Mouse (Mus musculus): ENCODE measurements around the gene Gm28051. TPM values are rescaled to one million over a fixed set of nuclear protein-coding genes. Genes with fewer than 3 reads are reported as not detected.

Gm28051 gene
- total RNA-seq, 2 experiments from 2014 or later = not detected

DNA sequence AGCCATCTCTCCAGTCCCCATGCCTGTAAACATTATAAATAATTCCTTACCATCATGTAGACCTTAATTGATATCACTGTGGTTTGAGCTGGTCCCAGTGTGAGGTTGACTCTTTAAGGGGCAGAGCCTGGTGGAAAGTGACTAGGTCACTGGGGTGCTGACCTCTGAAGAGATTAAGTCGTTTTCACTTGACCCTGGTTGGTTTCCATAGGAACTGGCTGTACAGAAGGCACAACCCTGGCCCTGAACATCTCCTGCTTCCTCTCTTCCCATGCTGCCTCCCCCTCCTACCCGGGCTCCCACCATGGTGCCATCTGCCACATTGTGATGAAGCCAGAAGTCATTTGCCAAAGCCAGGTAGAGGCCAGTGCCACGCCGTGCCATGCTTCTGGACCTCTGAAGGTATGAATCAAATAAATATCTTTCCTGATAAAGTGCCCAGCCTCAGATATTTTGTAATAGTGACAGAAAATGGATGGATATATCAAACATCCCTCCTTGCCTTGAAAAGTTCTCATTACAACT lies 46.7 kb downstream of the Gm28051 start:
- ATAC-seq (replicated peaks; ENCODE audit: low FRiP score, poor library complexity, severe bottlenecking) = no peak

DNA sequence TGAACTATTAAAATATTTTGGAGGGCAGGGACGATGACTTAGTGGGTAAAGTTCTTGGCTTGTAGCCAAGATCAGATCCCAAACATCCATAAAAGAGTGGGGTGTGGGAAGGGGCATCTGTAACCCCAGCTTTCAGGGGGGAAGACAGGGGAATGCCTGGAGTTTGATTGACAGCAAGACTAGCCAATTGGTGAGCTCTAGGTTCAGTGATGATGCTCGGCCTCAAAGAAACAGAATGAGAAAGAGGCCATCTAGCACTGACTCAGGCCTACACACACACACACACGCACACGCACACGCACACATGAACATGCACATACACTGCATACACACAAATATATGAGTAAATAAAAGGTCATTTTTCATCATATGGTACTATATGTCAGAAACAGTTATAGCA lies 47.7 kb downstream of the Gm28051 start:
- no peak for ATAC-seq (replicated peaks; ENCODE audit: low FRiP score, poor library complexity, severe bottlenecking)

DNA sequence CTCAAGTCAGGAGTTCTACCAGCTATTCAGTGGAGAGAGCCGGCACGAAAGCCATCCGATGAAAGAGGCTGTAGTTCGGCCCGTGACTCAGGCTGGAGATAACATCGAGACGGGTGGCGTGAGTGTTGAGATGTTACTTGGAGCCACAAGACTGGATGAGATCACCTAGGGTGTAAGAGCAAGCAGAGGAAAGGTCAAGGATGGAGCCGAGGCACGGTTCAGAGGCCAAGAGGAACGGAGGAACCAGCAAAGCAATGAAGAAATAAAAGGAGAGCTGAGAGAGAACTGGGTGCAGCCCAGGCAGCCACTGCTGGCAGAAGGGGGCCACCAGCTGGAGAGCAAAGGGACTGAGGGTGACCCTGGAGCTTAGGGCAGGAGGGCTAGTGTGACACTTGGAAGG lies 49.3 kb downstream of the Gm28051 start:
- ATAC-seq (replicated peaks; ENCODE audit: low FRiP score, poor library complexity, severe bottlenecking) = no peak

DNA sequence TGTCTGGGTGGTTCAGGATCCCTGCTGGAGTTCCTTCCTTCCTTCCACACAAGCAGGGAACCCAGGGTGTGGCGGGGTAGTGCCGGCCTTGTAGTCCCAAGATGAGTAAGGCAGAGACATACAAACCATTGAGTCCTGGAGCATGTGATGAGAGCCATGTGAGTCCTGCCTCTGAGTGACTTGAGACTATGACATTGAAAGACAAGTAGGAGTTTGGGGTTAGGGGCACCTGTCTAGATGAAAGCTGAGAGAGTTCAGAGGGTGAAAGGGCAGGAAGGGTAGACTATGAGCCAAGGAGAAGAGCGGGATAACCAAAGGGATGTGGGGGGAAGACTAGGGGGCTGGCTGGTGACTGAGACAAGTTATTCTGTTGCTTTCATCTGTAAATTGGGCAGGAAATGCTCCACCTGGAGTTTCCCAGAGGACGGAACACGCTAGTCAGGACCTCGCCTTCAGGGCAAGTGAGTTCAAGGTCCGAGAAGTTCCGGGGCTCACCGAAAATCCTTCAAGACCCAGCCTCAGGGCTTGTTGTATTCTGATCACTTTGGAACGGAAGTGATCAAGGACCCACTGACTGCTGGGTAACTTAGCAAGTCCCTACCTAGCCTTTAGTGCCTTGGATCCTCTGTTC lies 50.6 kb downstream of the Gm28051 start:
- no peak for ATAC-seq (replicated peaks; ENCODE audit: low FRiP score, poor library complexity, severe bottlenecking)

DNA sequence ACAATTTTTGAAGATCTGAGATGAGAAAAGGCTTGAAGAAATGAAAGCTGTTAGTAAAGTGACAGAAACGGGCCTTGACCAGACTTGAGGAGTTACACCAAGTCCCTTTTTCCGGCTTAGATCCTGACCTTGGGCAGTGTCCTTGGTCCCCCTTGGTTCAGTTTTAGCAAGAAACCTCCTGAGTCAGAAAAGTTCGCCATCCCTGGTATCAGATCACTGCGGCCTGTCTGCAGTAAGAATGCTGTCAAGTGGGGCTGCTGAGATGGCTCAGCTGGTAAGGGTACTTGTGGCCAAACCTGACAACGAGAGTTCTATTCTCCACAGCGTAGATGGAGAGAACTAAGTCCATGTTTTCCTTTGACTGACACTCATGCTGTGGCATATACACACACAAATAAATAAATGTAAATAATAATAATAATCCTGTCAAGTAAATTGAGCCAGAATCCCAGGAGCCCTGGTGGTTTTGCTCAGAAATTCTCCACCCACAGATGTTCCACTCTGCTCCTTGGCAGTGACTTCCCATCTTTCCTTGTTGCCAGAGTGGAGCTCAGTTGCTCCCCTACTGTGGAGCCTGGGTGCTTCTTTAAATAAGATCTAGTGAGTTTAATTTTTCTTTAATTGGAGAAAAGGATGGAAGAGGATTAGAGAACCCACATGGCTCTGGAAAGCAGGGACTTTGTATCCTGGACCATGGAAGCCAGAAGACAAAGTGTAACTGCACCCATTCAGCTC lies 51.5 kb downstream of the Gm28051 start:
- ATAC-seq (replicated peaks; ENCODE audit: low FRiP score, poor library complexity, severe bottlenecking) = no peak

DNA sequence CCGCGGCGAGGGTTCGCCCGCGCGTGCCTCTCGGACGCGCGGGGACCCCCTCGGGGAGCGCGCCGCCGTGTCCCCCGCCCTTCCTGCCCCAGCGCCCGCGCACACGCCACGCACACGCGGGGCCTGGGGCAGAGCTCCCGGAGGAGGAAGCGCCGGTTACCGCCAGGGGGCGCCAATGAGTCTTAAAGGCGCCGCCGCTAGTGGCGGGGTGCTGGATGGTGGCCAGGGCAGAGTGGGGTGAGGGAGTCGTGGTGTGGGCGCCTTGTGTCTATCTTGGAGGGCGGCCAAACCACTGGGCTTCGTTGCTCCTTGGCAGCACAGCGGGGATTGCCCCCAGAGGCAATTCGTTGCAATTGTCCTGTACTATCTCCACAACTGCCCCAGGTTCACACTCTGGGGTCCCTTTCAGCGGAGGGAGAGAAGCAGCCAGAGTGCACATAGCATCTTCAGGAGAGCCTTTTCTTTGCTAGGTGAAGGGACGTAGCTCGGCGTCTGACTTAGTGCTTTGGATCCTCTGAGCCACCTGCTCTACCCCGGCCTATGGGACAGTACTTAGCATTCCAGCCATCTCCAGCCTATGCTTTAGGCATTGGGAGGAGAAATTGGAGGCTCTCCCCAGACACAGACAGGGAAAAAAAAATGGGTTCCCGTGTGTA lies 52.2 kb downstream of the Gm28051 start:
- peak; percentile 50 for ATAC-seq (replicated peaks; ENCODE audit: low FRiP score, poor library complexity, severe bottlenecking)

DNA sequence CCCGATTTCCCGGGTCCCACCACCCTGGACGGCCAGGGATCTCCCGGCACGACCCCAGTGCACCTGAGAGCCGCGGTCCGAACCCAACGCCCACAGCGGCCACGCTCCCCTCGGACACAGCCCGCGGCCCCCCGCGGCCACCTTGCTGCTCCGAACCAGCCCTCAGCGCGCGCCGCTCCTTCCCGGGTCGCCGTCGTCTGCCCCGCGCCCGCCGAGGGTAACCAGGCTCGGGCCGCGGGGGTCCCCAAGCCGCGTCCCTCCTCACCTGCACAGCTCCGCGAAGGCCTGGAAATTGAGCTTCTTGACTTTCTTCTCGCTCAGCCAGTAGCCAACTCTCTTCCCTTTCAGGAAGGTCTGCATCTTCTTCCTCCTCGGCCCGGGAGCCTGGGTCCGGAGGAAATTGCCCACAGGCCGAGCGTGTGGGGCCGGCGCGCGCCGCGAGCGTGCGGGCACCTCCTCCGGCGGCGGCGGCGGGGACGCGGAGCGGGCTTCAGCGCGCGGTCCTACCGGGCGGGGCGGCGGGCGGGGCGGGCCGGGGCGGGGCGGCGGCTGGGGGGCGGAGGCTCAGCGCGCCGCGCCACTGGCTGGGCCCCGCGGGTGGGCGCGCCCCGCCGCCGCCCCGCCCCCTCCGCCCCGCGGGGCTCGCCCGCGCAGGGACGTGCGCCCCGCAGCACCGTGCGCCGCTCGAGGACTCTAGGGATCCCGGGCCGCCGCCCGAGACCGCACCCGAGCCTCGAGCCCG lies 52.9 kb downstream of the Gm28051 start, which contains the start of gene Itpk1:
Itpk1 (minus strand) TSS at position 474 of the 742 bp plus-strand sequence.
- ATAC-seq (replicated peaks; ENCODE audit: low FRiP score, poor library complexity, severe bottlenecking) = peak; percentile 75

DNA sequence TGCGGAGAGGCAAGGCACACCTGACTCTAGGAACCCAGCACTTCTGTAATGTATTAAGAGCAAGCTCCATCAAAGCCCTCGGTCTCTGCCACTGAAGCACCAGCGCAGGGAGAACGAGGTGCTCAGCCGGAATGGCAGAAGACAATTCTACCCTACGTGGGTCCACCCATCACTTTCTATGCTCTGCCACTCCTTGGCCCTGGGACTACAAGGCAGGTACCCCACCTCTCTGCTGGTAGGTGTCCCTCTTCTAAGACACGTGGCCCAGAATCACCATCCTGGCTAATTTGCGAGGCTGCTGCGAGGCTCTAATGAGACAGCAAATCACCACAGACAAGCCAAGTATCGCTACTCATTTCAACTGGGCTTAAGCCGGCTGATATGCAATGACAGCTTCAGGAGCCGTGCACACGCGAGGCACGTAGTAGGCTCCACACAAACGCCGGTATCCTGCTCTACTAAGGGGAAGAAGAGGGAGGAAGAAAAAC lies 53.6 kb downstream of the Gm28051 start:
- 0 out of 2 replicates have a peak, but pooled peaks have one; percentile 13 for ATAC-seq (replicated peaks; ENCODE audit: low FRiP score, poor library complexity, severe bottlenecking)

DNA sequence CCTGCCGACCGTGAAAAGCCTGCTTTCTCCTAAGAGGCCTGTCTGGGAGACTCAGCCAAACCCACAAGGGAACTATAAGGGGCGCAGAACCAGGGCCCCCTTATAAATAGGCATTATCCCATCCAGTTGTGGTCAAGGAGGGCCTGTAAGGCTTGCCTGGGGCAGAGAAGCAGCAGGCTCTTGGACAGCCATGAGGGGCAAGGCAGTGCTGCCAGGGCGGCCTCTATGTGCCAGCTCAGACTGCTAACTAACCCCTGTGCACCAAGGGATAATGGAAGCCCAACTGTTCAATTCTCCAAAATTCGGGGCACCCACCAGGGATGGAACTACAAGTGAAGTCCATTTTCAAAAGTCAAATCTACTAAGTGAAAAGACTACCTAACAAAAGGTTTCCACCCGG lies 54.1 kb downstream of the Gm28051 start:
- no peak for ATAC-seq (replicated peaks; ENCODE audit: low FRiP score, poor library complexity, severe bottlenecking)

DNA sequence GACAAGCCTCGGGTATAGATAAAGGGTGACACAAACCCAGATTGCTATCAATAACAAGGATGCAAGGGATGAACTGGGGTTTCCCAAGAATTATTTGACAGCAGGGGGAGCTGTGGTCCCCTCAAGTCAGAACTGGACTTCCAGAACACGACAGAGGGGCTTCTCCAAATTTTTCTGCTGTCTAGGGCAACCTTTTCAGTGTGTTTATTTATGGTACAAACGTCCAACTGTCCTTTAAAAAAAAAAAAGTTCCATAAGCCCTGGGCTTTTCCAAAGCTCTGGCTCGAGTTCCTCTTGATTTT lies 54.5 kb downstream of the Gm28051 start:
- no peak for ATAC-seq (replicated peaks; ENCODE audit: low FRiP score, poor library complexity, severe bottlenecking)

DNA sequence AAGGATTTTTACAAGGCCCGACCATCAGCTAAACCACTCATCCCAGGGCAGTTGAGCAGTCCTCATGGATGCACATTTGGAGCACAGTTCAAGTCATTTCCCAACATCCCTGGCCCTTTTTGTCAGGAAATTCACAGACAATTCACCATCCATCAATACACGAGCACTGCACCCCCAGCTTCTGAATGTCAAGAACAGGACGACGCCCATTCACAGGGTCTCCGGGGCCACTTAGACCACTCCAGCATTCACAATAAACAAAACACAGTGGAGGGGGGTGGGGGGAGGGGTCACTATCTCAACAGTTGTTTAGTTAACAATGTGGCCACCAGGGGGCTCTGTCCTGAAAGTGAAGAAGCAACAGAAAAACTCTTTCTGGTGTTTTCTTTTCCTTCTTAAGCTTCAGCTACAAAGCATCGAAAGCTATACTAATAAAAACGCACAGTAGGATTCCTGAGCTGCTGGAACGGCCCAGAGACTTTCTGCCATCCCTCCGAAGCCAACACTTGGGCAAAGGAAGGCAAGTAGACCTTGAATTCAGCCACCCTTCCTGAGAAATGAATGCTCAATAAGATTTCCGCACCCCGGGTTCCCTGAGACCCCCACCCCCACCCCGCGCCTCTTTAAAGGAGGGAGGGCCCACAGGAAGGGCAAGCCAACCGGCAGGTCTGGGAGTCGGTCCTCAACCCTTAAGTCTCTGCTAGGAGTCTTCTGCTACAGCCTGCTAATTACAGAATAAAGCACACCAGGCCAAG lies 55.0 kb downstream of the Gm28051 start:
- ATAC-seq (replicated peaks; ENCODE audit: low FRiP score, poor library complexity, severe bottlenecking) = no peak

DNA sequence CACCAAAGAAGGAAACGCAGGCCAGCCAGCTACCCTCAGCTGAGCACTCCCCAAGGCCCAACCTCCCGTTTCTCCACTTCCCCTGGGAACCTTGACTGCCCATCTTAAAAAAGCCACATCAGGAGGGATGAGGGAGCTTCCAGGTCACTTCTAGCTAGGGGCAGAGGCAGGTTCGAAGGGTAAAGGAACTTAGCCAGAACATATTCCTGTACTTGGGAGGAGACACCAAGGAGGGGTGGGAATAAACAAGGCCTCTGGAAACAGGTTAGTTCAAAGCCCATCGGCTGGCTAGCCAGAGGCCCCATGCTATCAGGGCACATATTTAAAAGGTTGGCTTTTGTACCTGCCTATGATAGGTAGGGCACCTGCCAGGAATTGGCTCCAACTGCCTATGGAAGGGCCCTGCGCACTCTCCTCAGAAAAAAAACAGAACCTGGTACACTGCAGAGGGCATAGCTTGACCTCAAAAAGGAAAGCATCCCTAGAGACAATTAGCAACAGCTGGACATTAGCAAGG lies 55.8 kb downstream of the Gm28051 start:
- ATAC-seq (replicated peaks; ENCODE audit: low FRiP score, poor library complexity, severe bottlenecking) = no peak

DNA sequence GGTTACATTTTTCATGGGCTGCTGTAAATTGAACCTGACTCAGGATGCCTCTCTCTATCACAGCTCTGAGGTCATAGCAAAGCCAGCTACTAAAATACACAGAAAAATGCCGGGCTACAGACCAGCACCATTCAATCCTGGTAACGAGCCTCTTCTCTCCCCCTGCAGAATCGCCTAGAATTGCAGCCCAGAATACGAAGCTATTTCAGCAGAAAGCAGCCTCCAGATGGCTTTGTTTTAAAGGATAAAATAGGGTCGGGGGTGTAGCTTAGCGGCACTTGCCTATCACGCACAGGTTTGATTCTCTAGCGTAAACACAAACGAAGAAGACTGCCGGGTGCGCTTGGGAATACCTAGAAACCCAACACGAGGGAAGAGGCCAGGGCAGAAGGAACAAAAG lies 57.1 kb downstream of the Gm28051 start:
- ATAC-seq (replicated peaks; ENCODE audit: low FRiP score, poor library complexity, severe bottlenecking) = no peak

DNA sequence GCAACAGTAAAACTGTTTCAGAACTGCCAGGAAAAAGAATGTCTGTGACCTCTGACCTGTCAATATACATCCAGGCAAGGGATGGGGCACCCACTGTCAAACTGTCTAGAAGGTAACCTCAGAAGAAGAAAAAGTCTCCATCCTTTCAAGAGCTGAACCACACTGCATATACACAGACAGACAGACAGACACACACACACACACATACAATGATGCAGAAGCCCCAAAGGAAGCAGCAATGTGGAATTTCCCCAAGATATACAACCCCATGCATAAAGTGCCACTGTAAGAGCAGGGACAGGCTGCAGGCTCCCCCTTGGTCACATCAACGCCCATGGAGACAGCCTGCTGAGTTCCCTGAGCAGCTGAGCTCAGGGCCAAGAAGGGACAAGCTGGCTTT lies 58.4 kb downstream of the Gm28051 start:
- ATAC-seq (replicated peaks; ENCODE audit: low FRiP score, poor library complexity, severe bottlenecking) = no peak

DNA sequence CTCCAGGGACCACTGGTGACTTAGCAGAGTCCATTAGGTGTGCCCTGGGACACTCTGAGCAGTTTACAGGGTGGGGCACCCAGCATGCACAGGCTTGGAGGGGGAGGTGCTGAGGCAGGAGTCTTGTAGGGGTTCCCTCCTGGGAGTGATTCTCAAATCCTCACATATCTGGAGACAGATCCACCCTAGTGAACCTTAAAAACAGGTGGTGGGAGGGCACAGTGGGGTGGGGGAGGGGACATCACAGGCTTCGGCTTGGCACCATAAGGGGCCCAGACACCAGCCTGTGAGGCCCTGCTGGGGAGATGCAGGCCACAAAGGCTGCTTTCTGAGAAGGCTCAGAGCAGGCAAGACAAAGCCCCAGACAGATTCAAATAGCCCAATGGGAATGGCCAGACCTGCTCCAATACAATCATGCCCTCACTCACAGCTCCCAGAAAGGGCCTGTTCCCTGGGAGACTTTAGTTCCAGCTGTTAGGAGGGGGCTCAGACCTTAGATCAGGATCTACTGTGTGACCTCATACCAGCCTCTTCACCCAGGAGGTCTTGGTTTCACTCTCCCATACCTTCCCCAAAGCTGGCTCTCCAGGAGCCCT lies 59.4 kb downstream of the Gm28051 start:
- ATAC-seq (replicated peaks; ENCODE audit: low FRiP score, poor library complexity, severe bottlenecking) = no peak

DNA sequence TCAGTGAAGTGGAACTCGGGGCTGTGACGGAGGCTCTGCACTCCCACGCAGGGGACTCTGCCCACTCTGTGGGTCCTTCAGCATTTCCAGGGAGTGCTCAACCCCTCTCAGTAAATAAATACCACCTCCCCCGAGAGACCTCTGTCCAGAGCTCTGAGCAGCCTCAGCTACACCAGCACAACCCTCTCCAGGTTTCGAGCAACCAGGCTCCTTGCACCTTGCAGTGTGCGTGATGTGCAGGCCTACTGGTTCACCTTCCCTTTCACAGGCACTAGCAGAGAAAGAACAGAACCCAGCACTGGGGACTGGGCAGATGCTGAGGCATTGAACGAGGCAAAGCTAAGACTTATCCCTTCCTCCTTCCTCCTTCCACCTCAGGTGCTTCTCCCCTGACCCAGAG lies 60.2 kb downstream of the Gm28051 start:
- no peak for ATAC-seq (replicated peaks; ENCODE audit: low FRiP score, poor library complexity, severe bottlenecking)

DNA sequence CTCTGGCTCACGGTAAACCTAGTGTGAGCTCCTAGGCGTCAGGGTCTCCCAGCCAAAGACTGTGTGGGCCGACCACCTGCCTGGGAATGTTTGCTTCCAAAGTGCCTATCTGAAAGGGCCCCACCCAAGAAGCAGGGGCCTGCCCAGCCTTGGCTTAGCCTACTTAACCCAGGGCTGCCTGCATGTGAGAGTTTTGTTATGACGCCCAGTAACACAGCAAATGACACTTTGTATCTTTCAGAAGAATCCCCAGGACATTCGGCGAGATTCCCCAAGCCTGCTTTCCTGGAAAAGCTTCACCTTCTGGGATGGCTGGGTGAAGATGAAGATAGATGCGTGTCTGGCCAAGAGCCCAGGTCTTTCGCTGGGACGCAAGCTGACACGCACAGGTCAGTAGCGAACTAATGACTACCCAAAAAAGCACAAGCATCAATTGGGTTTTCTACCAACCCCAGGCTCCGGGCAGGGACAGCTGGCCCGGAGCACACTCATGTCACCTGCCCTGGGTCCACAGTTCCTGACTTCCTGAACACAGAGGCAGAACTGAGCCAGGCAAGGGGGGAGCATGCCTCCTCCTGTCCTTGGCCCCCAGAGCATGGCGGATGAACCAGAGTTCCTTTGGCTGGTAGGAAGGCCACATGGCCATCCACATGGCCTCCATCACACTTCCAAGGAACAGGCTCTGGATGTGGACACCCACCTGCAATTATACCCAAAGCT lies 60.8 kb downstream of the Gm28051 start:
- no peak for ATAC-seq (replicated peaks; ENCODE audit: low FRiP score, poor library complexity, severe bottlenecking)
